Mouse (Mus musculus) limb, embryonic 11.5 days (tissue): Measurements from ENCODE around the gene Vgll2. TPM values are rescaled to one million over a fixed set of nuclear protein-coding genes. Genes with fewer than 3 reads are reported as not detected.

Experiments
- ATAC-seq: fragments of 200-750 bp; cut with Nextera tagmentation; 2 replicates; pipeline ENCODE4 v1.8.0; 2017; ENCODE audit warnings: low read depth; ENCODE audit not compliant: insufficient number of reproducible peaks, low FRiP score, low TSS enrichment
- DNase-seq: peaks from one replicate; pipeline ENCODE4 v3.0.0-alpha.2; 2015; ENCODE audit warnings: low spot score
- H3K27ac ChIP-seq: fragments of 300-500 bp; sonication (generic); replicated peaks from 2 replicates; pipeline ENCODE4 v1.5.1; 2014; ENCODE audit warnings: low read depth, mild to moderate bottlenecking, low read length
- H3K27me3 ChIP-seq: fragments of 300-500 bp; sonication (generic); 2 replicates; pipeline ENCODE4 v1.6.1; 2014; ENCODE audit warnings: mild to moderate bottlenecking, low read length, mixed read lengths; ENCODE audit not compliant: control insufficient read depth, insufficient read depth
- H3K36me3 ChIP-seq: fragments of 300-500 bp; sonication (generic); 2 replicates; pipeline ENCODE4 v1.6.1; 2014; ENCODE audit warnings: mild to moderate bottlenecking, low read length, moderate library complexity, mixed read lengths; ENCODE audit not compliant: control insufficient read depth, insufficient read depth
- H3K4me1 ChIP-seq: fragments of 300-500 bp; sonication (generic); 2 replicates; pipeline ENCODE4 v1.6.1; 2014; ENCODE audit warnings: low read length, mixed read lengths; ENCODE audit not compliant: control insufficient read depth, insufficient read depth
- H3K4me2 ChIP-seq: fragments of 300-500 bp; sonication (generic); 2 replicates; pipeline ENCODE4 v1.6.1; 2014; ENCODE audit warnings: low read depth, mild to moderate bottlenecking, moderate library complexity; ENCODE audit not compliant: severe bottlenecking
- H3K4me3 ChIP-seq: fragments of 300-500 bp; sonication (generic); 2 replicates; pipeline ENCODE4 v1.5.1; 2014; ENCODE audit warnings: low read depth, low read length
- H3K9ac ChIP-seq: fragments of 300-500 bp; sonication (generic); 2 replicates; pipeline ENCODE4 v1.6.1; 2014; ENCODE audit warnings: mild to moderate bottlenecking, low read length
- H3K9me3 ChIP-seq: fragments of 300-500 bp; sonication (generic); 2 replicates; pipeline ENCODE4 v1.6.1; 2016; ENCODE audit warnings: low read length; ENCODE audit not compliant: control insufficient read depth
- WGBS: fragments of 180-500 bp; shearing (Covaris S2); extraction: QIAGEN DNeasy Blood & Tissue Kit; methylation state at CpG from one replicate; pipeline ENCODE4 v1.1.7; 2014; 5-methylcytosine and 5-hydroxymethylcytosine counted together
- polyA plus RNA-seq: library from polyadenylated mRNA; unstranded; fragments of >200 nt; fragmentation: Nextera tagmentation; extraction: Ambion mirVana; gene quantifications from 2 replicates; pipeline ENCODE4 v1.2.1, GENCODE M21; 2014

Vgll2 gene
- polyA plus RNA-seq, 1 experiment from 2014 or later = 7.9 TPM

- Histone ChIP-seq H3K4me2 (no peak overlapping the region), H3K36me3 (no peaks in the 10 kb centered on the region), H3K4me1 (no peaks in the 10 kb centered on the region), H3K9ac (no peak overlapping the region), H3K27ac (no peak overlapping the region), H3K4me3 (peak overlapping the region; percentile 36; the same call in 1 of the 2 replicates), H3K9me3 (no peaks in the 10 kb centered on the region), H3K27me3 (peaks cover 77% of the 10 kb centered on the region)
- no peak for ATAC-seq
- DNase-seq = peak; percentile 66
- WGBS = 1% methylated on average over 17 of the region's 17 CpGs
These were observed 1.1 kb downstream of the Vgll2 start for GRCm38 (mm10) chr10:52023213-52024052.

- peak; percentile 31 for DNase-seq
- Histone ChIP-seq H3K4me2 (no peak overlapping the region), H3K27ac (no peak overlapping the region), H3K4me3 (no peak overlapping the region), H3K9me3 (no peaks in the 10 kb centered on the region), H3K9ac (no peak overlapping the region), H3K27me3 (peaks cover 82% of the 10 kb centered on the region), H3K36me3 (no peaks in the 10 kb centered on the region), H3K4me1 (no peaks in the 10 kb centered on the region)
- no peak for ATAC-seq
- 11% methylated on average over 2 of the region's 2 CpGs for WGBS
These were observed 1.7 kb downstream of the Vgll2 start for GRCm38 (mm10) chr10:52024053-52024410.

GRCm38 (mm10) chr10:52025291-52025690 lies 3.0 kb downstream of the Vgll2 start:
- H3K27ac ChIP-seq = no peak overlapping the region
- peak; percentile 33 for DNase-seq
- 0% methylated on average over 1 of the region's 1 CpGs for WGBS
- H3K4me1 ChIP-seq = no peaks in the 10 kb centered on the region
- no peak overlapping the region for H3K4me3 ChIP-seq
- no peak for ATAC-seq
- H3K9ac ChIP-seq = no peak overlapping the region
- H3K36me3 ChIP-seq = no peaks in the 10 kb centered on the region
- H3K27me3 ChIP-seq = peaks cover 88% of the 10 kb centered on the region
- H3K4me2 ChIP-seq = no peak overlapping the region
- H3K9me3 ChIP-seq = no peaks in the 10 kb centered on the region

GRCm38 (mm10) chr10:52025821-52026220 lies 3.5 kb downstream of the Vgll2 start:
- DNase-seq = no peak
- 2% methylated on average over 7 of the region's 7 CpGs for WGBS
- no peaks in the 10 kb centered on the region for H3K4me1 ChIP-seq
- H3K27ac ChIP-seq = no peak overlapping the region
- H3K27me3 ChIP-seq = peaks cover 85% of the 10 kb centered on the region
- ATAC-seq = no peak
- H3K4me3 ChIP-seq = no peak overlapping the region
- H3K36me3 ChIP-seq = no peaks in the 10 kb centered on the region
- H3K9ac ChIP-seq = no peak overlapping the region
- no peaks in the 10 kb centered on the region for H3K9me3 ChIP-seq
- no peak overlapping the region for H3K4me2 ChIP-seq

- 0 out of 2 replicates have a peak overlapping the region, but pooled peaks have one; percentile 30 for H3K9ac ChIP-seq
- peaks cover 77% of the 10 kb centered on the region for H3K27me3 ChIP-seq
- H3K27ac ChIP-seq = no peak overlapping the region
- peak overlapping the region; percentile 69 for H3K4me2 ChIP-seq
- no peaks in the 10 kb centered on the region for H3K9me3 ChIP-seq
- DNase-seq (peak; percentile 40), ATAC-seq (peak; percentile 48; the same call in 1 of the 2 replicates)
- no peaks in the 10 kb centered on the region for H3K4me1 ChIP-seq
- under 1% methylated on average over 66 of the region's 68 CpGs for WGBS
- H3K4me3 ChIP-seq = peak overlapping the region; percentile 30
- H3K36me3 ChIP-seq = no peaks in the 10 kb centered on the region
These were observed 5.1 kb downstream of the Vgll2 start for GRCm38 (mm10) chr10:52027161-52028035.

GRCm38 (mm10) chr10:52028561-52029370 lies 6.5 kb downstream of the Vgll2 start:
- H3K9me3 ChIP-seq = no peaks in the 10 kb centered on the region
- H3K27ac ChIP-seq = no peak overlapping the region
- 2% methylated on average over 11 of the region's 11 CpGs for WGBS
- H3K4me3 ChIP-seq = no peak overlapping the region
- H3K36me3 ChIP-seq = no peaks in the 10 kb centered on the region
- peaks cover 66% of the 10 kb centered on the region for H3K27me3 ChIP-seq
- H3K4me2 ChIP-seq = no peak overlapping the region
- ATAC-seq (no peak), DNase-seq (no peak)
- no peak overlapping the region for H3K9ac ChIP-seq
- no peaks in the 10 kb centered on the region for H3K4me1 ChIP-seq

- Histone ChIP-seq H3K9ac (no peak overlapping the region), H3K4me1 (no peaks in the 10 kb centered on the region), H3K36me3 (no peaks in the 10 kb centered on the region), H3K4me2 (no peak overlapping the region), H3K4me3 (no peak overlapping the region), H3K9me3 (no peaks in the 10 kb centered on the region), H3K27ac (no peak overlapping the region), H3K27me3 (peaks cover 62% of the 10 kb centered on the region)
- WGBS = under 1% methylated on average over 10 of the region's 10 CpGs
- DNase-seq (peak; percentile 29), ATAC-seq (no peak)
These were observed 7.2 kb downstream of the Vgll2 start for GRCm38 (mm10) chr10:52029421-52030080.
